16 mouse cellular contexts compared by ENCODE assay signal in genomic region chr4:88264536-88264935, GRCm38 (mm10).
"Had no signal": no experiment of that assay in that cellular context is flagged by ENCODE, and none has a peak within 500 bp of the region (broad histone marks: within the 10 kb centered on the region; RNA-seq: fewer than 3 reads in every experiment).

No protein-coding gene starts in this region.

- H3K4me3 ChIP-seq: limb, embryonic 15.5 days; liver, embryonic 12.5 days; neural tube, embryonic 13.5 days had no signal

- H3K9me3 ChIP-seq: limb, embryonic 15.5 days; liver, embryonic 12.5 days; neural tube, embryonic 13.5 days had no signal

- H3K27me3 ChIP-seq: limb, embryonic 15.5 days; liver, embryonic 12.5 days; neural tube, embryonic 13.5 days had no signal

- H3K27ac ChIP-seq: kidney, postnatal 0 days; limb, embryonic 15.5 days; liver, embryonic 12.5 days; neural tube, embryonic 13.5 days had no signal

- DNase-seq: kidney, adult 11 months; kidney, adult 9 months; kidney, postnatal 36 days; lung, embryonic 14.5 days; lung, postnatal 10 days; lung, postnatal 4 days; retina, postnatal 1 day; right cerebral cortex, postnatal 4 days; spleen, adult 18-20 months; thymus, adult 2 months; thymus, postnatal 25 days had no signal

- H3K4me2 ChIP-seq: limb, embryonic 15.5 days; liver, embryonic 12.5 days; lung, embryonic 14.5 days; midbrain, embryonic 11.5 days; neural tube, embryonic 13.5 days had no signal

- H3K36me3 ChIP-seq: limb, embryonic 15.5 days; liver, embryonic 12.5 days; neural tube, embryonic 13.5 days had no signal

- H3K9ac ChIP-seq: limb, embryonic 15.5 days; liver, embryonic 12.5 days; lung, embryonic 14.5 days; neural tube, embryonic 13.5 days had no signal

- ATAC-seq: liver, embryonic 12.5 days had no signal

- H3K4me1 ChIP-seq: limb, embryonic 15.5 days; liver, embryonic 12.5 days had no signal
